Mouse (Mus musculus) CD4-positive, CD25-positive, alpha-beta regulatory T cell, adult 2 months (primary cell): ENCODE data around the gene Smap1.
"Not testable (repeated sequence)": the region's sequence is repeated elsewhere in the genome, so short reads cannot be mapped to it uniquely, and the experiment has no call there.

ENCODE experiments used
- DNase-seq: peaks from one replicate; pipeline ENCODE4 v3.0.0-alpha.2; 2012; ENCODE audit warnings: low read depth, low spot score

Gene Smap1

GRCm38 (mm10) chr1:23921711-23922529 is at the start of gene Smap1:
Gene Smap1, minus strand, starts transcription at chr1:23922317.
- DNase-seq, result peak; percentile 92

- DNase-seq, result not testable (repeated sequence)
These were observed 49.0 kb upstream of the Smap1 start for GRCm38 (mm10) chr1:23971159-23971558.

DNA sequence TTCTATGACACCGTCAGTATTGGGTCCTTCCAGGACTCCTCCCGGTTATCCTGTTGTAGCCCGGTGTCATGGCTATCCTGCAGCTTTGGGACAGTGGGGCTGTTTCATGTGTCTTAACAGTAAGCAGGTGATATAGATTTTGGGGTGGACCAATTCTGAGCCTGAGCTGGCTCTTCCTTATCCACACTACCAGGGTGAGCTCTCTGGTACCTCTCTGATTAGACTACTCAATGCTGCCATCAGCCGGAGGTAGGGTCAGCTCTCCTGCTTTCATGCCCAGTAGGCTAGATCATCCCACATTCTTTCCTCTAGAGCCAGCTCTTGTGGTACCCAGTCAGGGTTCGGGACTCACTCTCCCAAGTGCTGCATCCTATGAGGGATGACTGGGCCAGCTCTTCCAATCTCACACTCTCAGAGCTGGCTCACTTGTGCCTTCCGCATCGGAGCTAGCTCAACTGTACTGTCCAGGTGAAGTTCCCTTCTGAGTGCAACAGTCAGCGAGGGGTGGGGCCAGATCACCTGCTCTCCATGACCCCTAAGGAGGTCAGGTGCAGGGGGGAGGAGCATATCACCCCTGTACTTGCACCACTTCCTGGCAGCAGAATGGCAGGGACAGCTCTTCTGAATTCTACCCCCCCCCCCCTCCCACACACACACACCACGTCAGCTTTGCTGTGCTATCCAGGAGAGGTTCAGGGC is 46.1 kb upstream of the Smap1 start:
- DNase-seq, result no peak

DNA sequence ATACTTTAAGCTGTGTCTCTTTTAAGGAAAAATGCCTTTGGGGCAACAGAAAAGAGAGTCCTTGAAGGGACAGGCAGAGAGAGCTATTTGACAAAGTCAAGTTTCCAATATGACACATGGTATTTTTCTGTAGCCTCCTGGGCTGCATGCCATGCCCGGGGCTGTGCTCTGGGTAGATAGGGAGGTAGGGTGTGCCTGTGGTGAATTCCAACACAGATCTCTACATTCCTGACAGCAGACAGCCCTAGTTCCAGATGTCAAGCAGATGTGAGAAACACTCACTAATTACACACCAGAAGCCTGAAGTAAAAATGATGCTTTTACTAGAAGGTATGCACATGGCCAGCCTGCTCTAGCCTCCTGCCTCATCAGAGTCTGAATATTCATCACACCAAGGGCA is 44.1 kb upstream of the Smap1 start:
- DNase-seq, result no peak

DNA sequence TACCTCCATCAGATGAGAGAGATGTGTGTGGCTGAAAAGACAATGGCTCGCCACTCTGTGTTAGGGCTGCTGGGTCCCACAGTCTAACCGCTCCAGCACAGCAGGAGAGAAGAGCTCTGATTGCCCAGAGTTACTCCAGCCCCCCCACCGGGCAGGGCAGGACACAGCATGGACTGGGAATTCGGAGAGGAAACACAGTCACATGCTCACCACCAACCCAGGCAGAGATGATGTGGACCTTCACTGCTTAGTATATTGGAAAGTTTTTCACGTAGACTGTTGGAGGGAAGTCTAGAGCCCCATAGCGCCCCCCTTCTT is 37.3 kb upstream of the Smap1 start:
- peak; percentile 2 for DNase-seq

- peak; percentile 65 for DNase-seq
These were observed 36.7 kb upstream of the Smap1 start for GRCm38 (mm10) chr1:23958668-23959414.

DNA sequence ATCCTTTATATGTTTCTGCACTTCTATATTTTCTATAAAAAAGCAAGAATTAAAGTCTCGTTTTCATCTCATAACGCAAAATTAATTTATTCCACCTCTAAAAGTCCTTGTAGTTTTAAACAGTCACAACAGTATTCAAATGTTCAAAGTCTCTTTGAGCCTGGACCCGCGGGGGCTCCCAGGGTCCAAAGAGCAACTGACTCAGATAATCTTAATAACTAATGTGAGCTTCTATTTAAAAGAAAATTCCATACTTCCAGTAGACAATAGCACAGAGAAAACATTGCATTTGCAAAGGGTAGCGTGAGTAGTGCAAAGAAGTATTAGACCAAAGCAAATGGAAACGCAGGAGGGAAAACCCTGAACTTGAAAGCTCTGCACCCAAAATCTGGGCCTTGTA is 36.0 kb upstream of the Smap1 start:
- no peak for DNase-seq

GRCm38 (mm10) chr1:23955539-23955938 is 33.4 kb upstream of the Smap1 start:
- no peak for DNase-seq

- no peak for DNase-seq
These were observed 31.8 kb upstream of the Smap1 start for GRCm38 (mm10) chr1:23953921-23954320.

DNA sequence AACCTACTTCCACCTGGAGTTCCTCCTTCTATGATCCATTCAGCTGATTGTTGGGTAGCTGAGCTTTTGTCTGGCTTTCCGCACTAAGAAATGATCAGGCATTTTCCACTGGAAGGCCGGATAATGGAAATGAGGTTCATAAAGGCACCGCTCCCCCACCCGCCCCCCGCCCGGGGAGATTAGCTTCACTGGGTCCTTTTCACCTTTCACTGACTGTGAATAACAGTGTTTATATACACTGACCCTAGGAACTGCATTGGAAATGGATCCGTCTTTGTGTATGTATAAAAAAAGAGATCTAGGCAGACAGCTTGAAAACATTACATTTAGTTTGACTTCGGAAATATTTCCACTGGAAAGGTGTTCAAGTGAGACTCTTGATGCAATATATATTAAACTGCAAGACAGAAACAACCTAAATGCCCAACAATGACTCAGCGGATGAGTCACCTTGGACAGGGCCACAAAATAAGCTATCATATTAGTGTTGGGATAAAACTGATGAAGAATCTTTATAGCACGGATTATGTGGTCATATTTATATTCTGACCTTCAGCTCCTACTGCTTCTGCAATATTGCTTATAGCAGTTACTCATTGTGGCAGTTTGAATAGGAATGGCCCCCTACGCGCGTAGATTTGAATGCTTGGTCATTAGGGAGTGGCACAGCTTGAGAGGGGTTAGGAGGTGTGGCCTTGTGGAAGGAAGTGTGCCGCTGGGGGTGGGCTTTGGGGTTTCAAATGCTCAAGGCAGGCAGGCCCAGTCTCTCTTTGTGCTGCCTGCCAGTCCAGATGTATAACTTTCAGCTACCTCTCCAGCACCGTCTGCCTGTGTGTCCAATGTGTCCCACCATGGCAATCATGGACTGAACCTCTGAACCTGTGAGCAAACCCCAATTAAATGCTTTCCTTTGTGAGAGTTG is 26.9 kb upstream of the Smap1 start:
- no peak for DNase-seq

- no peak for DNase-seq
These were observed 26.2 kb upstream of the Smap1 start for GRCm38 (mm10) chr1:23948290-23948689.

GRCm38 (mm10) chr1:23944076-23944475 is 22.0 kb upstream of the Smap1 start:
- no peak for DNase-seq

DNA sequence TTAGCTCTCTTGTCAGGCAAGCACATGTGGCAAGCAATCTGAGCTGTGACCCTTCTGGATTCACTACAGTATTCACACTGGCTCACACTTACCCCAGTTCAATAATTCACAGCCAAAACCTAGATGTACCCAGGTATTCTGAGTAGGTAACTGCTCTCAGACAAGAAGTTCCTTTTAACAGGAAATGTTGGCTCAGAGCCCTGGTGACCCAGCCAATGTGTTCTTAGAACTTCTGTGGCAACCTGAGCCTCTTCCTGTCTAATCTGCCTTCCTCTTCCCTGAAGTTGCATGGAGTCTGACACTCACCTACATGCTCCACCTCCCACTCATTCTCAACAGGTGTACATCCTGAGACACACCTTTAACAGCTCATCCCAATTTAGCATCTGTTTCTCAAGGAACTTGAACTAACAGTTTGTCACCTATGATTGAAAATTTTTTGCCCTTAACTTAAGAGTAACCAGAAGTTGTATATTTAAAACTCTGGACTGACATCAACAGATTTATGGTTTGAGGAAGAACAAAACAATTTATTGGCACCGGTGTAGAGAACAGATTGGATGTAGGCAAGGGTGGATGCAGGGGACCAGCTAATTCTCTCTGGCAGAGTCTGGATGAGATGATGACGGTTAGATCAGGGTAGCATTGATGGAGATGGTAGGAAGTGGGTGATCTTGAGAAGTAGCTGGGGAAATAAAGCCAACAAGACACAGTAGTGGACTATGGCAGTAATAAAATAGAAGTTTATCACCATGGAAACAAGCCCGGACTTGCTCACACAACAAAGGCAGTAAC is 21.2 kb upstream of the Smap1 start:
- no peak for DNase-seq

DNA sequence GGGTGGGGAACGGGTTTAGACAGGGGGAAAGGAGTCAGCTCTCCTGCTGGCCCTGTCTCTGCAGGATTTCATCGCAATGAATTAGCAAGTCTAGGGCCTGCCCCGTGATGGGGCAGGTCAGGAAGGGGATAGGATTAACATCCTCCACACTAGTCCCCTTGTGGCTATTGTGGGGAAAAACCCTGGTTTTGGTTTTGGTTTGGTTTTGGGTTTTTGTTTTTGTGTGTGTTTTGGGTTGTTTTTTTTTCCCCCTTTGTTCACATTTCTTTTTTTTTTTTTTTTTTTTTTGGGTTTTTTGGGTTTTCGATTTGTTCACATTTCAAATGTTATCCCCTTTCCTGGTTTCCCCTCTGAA is 13.3 kb upstream of the Smap1 start:
- DNase-seq, result peak; percentile 17

DNA sequence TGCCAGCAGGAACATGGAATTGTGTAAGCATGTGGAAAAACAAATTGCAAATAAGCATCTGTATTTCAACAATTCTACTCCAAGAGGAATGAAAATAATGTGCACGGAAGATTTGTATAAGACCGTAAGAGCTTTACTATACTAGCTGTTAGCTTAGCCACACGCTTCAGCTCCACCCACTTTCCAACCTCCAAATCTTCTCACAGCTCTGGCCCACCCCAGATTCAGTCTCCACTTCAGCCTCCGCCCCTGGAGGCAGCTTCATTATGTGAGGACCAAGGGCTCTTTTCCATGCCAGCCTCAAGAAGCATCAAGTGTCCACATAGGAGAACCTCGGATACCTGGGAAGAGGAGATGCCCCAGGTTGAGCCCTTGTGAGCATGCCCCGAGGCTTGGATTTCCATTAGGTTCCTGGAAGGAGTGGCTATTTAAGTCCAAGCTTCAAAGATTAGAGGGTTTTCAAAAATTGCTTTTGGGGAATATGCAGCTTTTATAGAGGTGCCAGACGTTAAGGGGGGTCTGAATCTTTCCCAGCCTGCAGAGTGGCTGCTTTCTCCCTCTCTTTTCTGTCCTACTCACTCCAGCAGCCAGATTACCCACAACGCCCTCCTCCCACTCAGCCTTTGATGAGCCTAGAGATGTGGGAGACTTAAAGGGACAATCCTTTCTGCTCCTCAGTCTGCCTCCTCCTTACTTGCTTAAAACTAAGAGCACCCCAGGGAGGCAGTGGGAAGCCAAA is 12.7 kb upstream of the Smap1 start:
- DNase-seq, result no peak

DNA sequence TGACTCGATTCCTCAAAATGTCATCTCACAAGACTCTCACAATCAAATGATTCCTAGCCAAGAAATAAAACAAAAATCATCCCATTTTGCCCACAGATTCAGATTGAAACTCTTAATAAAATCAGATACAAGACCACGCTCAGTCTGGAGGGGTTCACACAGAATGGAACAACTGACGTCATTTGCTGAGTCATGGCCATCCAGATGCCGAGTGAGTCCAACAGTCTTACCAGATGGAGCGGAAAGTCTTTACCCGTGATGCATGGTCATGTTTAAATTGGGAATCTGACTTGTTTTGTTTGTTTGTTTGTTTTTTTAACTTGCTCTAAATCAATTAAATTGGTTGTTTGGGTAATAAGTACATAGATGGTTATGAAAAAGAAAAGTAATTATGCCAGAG is 7.3 kb upstream of the Smap1 start:
- DNase-seq, result peak; percentile 19

- no peak for DNase-seq
These were observed 6.3 kb upstream of the Smap1 start for GRCm38 (mm10) chr1:23928371-23928770.

DNA sequence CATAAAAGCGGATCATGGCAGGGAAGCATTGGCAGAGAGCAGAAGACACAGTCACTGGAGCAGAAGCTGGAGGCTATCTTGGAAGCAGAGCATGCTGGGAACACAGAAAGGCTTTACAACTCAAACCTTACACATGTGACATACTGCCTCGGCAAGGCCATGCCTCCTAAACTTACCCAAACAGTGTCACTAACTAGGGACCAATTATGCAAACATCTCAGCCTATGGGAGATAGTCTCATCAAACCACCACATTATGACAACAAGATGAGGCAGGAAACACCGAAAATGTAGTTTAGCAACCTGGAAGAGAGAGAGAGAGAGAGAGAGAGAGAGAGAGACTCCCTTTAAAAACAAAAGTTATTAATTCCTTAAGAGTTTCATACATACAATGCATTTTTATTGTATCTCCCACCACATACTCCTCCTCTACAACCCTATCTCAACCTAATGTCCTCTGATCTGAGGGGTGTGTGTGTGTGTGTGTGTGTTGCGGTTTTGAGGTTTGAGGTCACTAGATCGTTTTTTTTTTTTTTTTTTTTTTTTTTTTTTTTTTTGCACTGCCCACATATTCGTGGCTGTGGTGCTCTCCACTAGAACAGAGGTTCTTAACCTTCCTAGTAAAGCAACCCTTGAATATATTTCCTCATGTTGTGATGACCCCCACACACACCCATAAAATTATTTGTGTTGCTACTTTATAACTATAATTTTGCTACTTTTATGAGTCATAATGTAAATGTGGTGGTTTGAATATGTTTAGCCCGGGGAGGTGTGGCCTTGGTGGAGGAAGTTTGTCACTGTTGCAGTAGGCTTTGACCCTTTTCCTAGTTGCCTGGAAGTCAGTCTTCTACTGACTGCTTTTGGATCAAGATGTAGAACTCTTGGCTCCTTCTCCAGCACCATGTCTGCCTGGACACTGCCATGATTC is 1.9 kb upstream of the Smap1 start:
- peak; percentile 44 for DNase-seq

GRCm38 (mm10) chr1:23922530-23922884 is 390 bp upstream of the Smap1 start:
- no peak for DNase-seq
